Mouse (Mus musculus) T-helper 2 cell (primary cell): ENCODE data around the gene Cdkn2d.
"Not testable (repeated sequence)": the region's sequence is repeated elsewhere in the genome, so short reads cannot be mapped to it uniquely, and the experiment has no call there.

Source experiments
- in situ Hi-C: fragments of 300-600 bp; cut with MboI, MseI; formaldehyde crosslinking; loops from one replicate; pipeline ENCODE4 v1.15.1; 2025; ENCODE audit warnings: high pct_unique_total_duplicates

The Cdkn2d gene

DNA sequence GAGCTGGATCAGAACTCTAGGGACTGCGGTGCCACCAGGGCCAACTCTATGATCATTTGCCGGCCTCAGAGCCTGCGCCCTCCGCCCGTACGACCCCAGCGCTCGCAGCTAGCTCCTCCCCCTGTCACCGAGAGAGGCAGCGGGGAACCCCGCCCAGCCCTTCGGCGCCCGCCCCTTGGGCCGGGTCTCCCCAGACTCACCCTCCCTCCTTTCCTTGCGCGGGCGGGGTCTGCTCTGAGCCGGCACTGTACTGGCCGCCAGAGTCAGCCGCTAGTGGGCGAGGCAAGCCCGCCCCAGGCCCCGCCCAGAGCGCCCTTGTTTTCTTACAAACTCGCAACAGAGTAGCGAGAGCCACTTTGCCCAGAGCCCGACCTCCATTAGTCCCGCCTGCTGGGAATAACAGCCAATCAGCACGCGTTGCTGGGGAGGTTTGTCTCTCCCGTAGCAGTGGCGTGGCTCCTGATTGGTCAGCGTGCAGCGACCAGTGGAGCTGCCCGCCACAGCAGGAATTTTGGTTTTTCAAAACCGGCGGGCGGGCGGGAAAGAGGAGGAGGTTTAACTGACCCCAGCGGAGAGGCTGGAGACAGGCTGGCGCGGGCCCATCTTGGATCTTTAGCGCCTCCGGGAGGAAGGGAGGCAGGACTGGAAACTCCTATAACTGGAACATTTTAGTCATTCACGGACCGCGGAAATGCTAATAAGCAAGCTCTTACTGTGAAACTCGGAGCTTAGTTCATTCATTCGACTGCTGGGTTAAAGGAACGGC lies at the start of gene Cdkn2d:
Gene Cdkn2d, minus strand, starts transcription at position 386 of the 766 bp plus-strand sequence.
- in situ Hi-C loops, result no loop called here

DNA sequence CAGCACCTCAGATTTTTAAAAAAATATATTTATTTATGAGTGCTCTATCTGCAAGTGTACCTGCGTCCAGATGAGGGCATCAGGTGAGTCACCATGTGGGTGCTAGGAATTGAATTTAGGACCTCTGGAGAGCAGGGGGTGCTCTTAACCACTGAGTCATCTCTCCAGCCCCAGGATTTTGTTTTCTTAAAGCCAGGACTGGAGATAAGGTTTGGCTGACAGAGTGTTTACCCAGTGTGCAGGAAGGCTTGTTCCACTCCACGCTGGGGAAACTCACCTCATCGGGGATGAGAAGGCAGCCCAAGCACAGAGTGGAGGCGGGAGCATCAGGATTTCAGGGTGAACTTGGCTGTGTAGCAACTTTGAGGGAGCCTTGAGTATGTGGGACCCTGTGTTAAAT lies 49.2 kb upstream of the Cdkn2d start:
- in situ Hi-C loops, result no loop called here

DNA sequence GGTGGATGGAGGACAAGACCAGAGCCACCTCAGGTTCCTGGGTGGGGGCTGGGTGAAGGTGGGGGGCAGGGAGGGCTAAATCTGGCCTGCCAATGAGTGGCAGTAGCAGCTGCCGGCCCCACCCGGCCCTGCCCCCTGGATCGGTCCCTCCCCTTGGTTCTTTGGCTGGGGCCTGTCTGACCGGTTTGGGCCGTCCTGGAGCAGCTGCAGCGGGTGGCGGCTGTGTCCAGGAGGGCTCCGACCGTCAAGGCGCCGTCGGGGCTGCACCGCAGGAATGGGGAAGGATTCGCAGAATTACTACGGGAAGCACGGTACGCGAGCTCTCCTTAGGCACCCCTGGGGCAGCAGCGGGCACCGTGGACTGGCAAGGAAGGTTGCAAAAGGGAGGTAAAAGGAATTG lies 46.4 kb upstream of the Cdkn2d start:
- in situ Hi-C loops, result no loop called here

DNA sequence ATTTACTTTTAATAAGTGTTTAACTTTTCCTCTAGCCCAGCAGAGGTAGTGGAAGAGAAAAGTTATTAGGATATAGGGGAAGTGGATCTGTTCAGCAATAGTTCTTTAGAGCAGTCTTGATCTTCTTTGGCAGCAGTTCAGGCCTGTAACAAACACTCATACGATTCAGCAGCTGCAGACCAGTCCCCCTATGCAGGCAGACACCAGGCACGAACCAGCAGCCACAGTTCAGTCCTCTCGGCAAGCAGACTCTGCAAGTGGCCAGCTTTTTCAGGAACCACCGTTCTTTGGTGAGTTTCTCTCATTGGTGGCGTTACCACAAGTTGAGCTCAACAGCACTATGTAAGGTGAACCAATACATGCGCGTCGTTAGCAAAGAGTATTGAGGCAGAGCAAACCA lies 45.3 kb upstream of the Cdkn2d start:
- in situ Hi-C loops, result no loop called here

DNA sequence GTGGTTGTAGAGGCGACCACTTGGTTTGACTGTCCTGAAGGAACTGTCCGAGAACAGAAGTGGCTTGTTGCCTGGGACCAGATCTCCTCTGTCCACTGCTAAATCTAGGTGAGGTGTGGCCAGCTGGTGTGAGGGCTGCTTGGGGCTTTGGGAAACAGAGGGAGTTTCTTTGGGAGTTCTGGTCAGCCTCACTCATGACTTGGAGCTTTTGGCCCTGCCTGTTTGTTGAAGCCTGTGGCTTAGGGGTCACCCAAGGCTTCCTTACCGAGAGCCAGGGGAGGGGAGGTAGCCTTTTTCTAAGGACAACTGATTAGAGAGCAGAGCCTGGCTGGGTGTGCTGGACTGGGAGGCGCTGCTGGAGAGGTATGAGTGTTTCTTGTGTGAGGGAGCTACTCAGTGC lies 44.2 kb upstream of the Cdkn2d start:
- in situ Hi-C loops, result no loop called here

DNA sequence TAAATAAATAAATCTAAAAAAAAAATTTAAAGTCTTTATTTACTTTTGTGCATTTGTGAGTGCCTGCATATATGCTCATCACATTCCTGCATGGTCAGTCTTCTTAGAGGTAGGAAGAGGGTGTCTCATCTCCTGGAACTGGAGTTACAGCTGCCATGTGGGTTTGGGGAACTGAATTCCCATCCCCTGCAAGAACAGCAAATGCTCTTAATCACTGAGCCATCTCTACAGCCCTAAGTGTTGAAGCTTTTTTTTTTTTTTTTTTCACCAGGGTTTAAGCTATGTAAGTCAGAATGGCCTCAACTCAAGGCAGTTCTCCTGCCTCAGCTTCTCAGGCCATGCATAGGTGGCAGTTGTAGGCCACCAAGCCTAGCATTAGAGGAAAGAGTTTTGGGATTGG lies 43.5 kb upstream of the Cdkn2d start:
- in situ Hi-C loops, result no loop called here

DNA sequence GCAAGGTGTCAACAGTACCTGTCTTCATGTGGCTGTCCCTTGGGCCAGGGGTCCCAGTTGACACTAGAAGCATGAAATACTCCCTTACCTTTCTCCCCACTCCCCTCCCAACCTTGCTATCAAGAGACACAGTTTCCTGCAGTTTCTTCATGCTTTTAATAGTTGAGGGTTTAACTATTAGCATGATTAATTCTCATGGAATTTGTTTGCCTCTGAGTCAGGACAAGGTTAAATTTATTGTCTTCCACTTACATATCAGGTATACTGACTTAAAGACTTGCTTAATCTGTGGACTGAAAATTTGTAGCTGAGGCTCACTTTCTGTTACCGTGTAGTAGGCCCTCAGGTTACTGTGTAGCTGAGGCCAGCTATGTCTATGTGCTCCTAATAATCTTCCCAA lies 42.3 kb upstream of the Cdkn2d start:
- in situ Hi-C loops, result no loop called here

DNA sequence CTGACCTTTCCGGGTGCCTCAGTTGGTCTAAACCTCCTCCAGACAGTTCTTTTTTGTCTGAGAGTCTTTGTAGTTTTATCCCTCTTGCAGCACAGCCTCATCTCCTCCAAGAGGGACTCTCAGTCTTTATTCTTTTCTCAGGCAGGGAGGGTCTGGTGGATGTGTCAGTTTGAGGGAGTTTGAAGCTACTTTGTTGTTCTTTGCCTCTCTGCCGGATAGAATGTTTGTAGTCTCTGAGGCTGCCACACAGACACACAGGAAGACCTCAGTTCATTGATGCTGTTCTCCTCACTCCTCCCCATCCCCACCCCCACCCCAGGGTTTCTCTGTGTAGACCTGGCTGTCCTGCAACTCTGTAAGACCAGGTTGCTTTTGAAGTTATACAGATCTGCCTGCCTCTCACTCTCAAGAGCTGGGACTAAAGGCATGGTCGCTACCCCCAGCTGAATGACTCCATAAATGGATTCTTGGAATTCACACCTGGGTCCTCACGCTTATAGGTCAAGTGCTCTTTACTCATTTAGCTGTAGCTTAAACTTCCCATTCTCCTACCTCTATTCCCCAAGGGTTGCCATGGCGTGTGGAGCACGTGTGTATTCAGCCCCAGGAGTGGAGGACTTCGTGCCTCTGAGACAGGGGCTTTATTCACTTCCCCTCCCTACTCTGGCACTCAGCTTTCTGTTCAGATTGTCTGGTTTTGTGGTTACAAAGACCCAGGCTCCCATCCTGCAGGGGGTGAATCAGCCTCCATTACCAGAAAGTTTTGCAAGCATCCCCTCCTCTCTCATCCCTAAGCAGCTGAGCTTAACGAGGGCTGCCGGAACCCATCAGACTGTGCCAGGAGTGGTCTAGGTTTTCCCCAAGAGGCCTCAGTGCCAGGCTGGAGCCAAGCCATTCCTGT lies 41.2 kb upstream of the Cdkn2d start:
- in situ Hi-C loops, result no loop called here

DNA sequence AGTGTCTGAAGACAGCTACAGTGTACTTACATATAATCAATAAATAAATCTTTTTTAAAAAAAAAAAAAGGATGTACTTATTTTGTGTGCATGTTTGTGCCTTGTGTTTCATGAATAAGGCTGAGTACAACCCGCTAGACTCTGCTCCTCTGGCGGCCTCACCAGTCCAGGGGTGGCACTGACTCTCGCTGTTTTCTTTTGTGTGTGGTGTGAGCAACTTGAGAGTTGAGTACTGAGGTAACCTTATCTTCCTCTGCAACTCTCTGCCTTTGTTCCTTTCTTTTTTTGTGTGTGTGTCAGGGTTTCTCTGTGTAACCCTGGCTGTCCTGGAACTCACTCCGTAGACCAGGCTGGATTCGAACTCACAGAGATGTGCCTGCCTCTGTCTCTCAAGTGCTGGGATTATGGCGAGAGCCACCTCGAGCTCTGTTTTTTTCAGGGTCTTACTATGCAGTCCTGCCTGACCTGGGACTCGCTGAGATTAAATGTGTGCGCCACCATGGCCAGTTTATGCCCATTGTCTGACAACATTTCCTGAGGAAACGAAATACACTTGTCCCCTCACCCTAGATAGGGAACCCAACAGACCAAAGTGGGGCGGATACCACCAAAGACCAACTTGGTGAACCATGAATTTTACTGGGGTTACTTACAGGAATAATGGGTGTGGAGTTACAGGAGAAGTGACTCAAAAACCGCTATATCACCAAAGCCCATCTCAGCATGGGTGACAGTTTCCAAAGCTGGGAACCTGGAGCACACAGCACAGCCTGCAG lies 40.3 kb upstream of the Cdkn2d start:
- in situ Hi-C loops, result no loop called here

DNA sequence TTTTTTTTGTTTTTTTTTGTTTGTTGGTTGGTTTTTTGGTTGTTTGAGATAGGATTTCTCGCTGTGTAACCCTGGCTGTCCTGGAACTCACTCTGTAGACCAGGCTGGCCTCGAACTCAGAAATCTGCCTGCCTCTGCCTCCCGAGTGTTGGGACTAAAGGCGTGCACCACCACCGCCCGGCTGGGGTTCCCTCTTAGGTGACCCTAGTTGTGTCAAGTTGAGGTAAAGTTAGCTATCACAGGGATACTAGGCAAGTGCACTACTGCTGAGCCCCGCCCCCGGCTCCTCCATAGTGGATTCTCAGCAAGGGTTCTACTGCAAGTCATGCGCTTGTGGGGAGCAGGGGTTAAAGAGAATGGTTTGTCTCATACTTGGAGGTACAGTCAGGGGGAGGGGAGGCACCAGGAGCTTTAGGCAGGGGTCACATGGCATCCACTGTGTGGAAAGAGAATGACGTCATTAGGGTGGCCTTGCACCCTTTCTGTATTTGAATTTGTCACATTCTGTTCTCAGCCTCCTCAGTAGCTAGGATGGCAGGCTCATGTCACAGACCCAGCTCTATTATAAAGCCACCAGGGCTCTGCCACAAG lies 38.6 kb upstream of the Cdkn2d start:
- in situ Hi-C loops, result no loop called here

DNA sequence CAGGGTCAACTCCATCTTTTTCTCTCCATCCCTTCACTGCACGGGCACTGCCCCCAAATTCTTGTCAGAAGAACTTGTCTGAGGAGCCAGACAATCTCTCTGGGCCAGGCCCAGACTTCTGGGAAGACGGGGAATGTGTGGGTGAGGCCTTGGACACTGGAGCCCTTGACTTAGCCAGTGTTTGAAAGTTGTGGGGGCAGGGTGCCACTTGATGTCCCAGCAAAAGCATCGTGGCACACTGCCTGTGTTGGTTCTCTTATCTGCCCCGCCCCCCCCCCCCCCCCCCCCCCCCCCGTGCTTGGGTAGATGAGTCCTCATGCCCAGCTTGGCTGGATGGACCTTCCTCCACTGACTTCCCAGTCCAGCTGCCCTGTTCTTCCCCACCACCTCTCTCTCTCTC lies 37.8 kb upstream of the Cdkn2d start:
- in situ Hi-C loops, result no loop called here

DNA sequence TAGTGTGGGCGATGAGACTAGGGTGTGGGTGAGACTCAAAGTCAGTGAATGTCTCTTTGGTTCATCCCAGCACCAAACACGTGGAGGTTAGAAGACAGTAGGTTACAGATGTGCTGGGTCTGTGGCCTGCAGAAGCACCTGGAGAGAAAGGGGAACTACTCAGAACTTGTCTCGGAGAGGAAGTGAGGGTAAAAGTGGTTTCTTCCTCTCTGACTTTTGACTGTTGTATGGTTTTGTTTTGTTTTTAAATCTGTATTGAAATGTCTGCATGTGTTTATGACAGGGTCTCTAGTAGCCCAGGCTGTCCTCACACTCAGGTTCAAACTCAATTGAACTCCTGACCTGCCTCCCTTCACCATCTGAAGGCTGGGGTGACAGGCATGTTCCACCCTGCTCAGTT lies 36.8 kb upstream of the Cdkn2d start:
- in situ Hi-C loops, result no loop called here

DNA sequence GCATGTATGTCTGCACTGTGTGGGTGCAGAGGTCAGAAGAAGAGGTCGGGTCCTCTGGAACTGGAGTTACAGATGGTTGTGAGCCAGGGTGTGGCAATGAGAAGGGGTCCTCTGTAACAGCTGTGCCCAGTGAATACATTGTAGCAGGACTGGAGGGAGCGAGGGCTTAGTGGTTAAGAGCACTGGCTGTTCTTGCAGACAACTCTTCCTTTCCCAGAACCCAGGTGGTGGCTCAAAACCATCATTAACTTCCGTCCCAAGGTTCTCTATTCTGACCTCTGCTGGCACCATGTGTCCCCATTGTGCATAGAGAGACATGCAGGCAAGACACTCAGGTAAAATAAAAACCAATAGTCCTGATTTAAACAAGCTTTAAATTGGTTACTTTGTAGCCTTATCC lies 36.4 kb upstream of the Cdkn2d start:
- in situ Hi-C loops, result no loop called here

DNA sequence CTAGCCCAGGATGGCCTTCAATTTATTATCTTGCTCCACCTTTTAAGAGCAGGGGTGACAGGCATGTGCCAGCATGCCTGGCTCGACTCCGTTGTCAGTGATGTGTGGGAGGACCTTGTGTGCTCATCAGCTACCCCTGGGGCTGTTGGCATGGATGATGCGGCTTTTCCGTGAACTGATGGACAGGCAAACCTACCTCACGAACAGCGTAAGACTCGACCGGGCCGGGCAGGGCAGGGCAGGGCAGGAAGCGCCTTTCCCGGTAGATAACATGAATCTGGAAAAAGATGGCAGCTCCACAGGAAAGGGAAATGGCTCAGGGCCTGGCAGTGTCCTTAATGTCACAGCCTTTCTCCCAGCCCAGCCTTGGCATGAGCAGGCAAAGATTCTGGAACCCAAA lies 33.1 kb upstream of the Cdkn2d start:
- in situ Hi-C loops, result no loop called here

DNA sequence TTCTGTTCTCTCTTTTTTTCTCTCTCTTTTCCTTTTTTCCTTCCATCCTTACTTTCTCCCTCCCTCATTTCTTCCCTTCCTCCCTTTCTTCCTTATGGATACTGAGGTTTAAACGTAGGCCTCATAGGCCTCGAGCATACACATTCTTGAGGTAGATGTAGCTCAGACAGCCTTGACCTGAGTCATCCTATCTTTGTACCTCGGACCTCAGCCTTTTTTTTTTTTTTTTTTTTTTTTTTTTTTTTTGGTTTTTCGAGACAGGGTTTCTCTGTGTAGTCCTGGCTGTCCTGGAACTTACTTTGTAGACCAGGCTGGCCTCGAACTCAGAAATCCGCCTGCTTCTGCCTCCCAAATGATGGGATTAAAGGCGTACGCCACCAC lies 31.7 kb upstream of the Cdkn2d start:
- in situ Hi-C loops, result not testable (repeated sequence)

DNA sequence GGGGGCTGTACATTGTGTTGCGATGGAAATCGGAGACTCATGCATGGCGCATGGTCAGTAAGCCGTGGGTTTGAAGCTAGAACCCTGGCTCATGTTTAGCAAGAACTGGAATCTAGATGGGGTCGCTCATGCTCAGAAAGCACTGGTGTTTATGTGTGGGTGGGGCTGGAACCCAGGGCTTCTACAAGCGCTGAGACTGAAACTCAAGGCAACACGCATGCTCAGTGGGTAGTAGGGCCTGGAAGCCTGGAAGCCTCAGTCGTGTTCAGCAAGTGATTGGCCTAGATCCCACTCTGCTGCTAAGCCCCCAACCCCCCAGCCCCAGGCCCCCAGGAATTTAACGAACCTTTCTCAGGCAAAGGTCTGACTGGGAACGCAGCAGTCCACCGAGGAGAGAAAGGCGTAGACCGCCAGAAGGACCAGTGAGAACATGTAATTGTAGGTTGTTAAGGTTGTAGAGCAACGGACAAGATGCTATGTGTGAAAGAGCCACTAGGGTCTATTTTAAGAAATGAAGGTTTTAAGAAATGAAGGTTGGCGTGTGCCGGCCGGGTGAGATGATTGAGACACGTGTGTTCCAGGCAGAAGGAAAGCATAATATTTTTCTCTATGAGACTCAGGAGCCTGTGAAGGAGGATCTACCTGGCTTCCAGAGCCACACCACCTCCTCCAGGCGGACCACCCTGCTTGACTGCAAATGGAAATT lies 31.2 kb upstream of the Cdkn2d start:
- in situ Hi-C loops, result no loop called here

DNA sequence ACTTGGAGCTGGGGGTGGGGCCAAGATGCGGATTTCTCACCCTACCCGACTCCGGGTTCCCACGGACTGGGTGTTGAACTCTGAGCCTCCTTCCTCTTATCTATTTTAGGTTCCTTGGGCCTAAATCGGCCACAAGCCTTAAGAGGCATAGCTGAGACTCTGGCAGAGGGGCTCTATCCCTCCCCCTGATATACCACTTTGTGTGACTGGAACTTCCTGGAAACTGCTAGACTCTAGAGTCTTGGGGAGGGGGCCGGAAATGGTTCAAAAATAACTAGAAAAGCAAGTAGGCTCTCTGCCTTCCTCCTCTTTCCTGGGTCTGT lies 30.3 kb upstream of the Cdkn2d start:
- in situ Hi-C loops, result no loop called here

DNA sequence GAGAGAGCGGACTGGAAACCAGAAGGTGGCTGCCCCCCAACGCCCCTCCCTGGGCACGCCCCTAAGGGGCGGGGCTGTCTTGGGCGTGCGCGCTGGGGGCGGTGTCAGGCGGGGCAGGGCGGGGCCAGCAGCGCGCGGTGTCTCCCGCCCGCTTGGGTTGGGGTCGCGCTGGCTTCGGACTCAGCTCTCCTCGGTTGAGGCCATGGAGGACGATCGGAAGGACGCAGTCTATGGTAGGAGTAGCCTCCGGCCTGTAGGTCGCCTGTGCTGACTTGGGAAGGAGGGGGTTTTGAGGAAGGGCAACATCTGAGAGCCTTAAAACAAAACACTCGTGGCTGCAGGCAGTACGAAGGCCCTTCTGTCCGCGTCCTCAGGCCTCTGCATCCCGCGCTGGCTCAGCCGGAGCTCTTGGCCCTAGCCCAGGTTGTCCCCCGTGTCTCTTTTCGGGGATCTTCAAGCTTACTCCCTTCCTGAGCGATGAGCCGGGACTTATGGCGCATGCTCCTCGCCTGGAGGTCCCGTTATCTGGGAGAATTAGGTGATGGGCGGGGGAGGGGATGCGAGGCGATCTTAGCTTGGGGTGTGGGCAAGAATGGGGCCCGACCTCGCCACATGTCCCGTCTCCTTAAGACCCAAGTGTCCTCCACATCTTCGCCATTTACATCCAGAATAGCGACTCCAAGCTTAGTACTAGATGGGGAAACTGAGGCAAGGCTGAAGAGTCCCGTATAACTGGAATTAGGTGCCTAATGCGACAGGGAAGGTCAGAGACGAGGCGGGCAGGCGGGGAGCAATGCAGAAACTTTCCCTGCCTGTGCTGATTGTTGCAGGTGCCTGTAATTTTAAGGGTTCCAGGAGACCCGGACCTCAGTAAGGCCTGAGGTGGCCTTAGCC lies 29.7 kb upstream of the Cdkn2d start, which contains the start of gene Slc44a2:
Gene Slc44a2, plus strand, starts transcription at position 80 of the 894 bp plus-strand sequence.
- in situ Hi-C loops, result no loop called here

DNA sequence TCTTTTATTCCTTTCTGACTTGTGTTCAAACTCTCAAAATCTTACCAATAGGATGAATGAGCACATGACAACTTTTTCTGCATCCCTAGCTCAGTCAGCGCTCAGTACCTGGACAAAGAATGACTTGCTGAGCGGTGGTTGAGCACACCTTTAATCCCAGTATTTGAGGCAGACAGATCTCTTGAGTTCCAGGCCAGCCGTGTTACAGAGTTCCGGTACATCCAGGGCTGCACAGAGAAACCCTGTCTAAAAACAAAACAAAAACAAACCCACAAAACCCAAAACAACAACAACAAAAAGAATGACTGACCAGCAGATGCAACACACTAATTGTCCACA lies 29.0 kb upstream of the Cdkn2d start:
- in situ Hi-C loops, result no loop called here

DNA sequence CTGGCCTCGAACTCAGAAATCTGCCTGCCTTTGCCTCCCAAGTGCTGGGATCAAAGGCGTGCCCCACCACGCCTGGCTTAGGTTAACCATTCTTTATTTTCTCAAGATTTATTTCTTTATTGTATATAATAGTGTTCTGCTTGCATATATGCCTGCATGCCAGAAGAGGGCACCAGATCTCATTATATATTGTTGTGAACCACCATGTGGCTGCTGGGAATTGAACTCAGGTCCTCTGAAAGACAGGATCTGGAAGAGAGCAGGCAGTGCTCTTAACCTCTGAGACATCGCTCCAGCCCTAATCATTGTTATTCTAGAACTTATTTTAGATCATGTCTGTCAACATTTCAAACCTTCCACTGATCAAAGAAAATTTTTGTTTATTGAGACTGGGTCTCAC lies 28.3 kb upstream of the Cdkn2d start:
- in situ Hi-C loops, result loop anchor here (5.0 kb wide), 1 partner anchor 33 kb away; no protein-coding TSS in a partner anchor
